Mouse (Mus musculus) megakaryocyte, embryonic 14.5 days (primary cell): ENCODE measurements around the gene Fam216a. TPM values are rescaled to one million over a fixed set of nuclear protein-coding genes. Genes with fewer than 3 reads are reported as not detected.

Source experiments
- H3K27me3 ChIP-seq: replicated peaks from 2 replicates; pipeline ENCODE3; 2012; ENCODE audit warnings: inconsistent platforms
- H3K36me3 ChIP-seq: replicated peaks from 2 replicates; pipeline ENCODE3; 2012; ENCODE audit warnings: low read length, inconsistent platforms, mixed read lengths
- H3K4me1 ChIP-seq: 2 replicates; pipeline ENCODE4 v1.6.1; 2012; ENCODE audit warnings: inconsistent platforms
- H3K4me3 ChIP-seq: replicated peaks from 2 replicates; pipeline ENCODE3; 2012; ENCODE audit warnings: moderate library complexity, mild to moderate bottlenecking, inconsistent platforms
- H3K9me3 ChIP-seq: 2 replicates; pipeline ENCODE4 v1.6.1; 2012; ENCODE audit warnings: inconsistent platforms
- FLI1 ChIP-seq: IDR thresholded peaks from 2 replicates; pipeline ENCODE4 v1.6.1; 2012; ENCODE audit warnings: low read length, inconsistent platforms, mixed read lengths
- GATA1 ChIP-seq: IDR thresholded peaks from 3 replicates; pipeline ENCODE4 v1.6.1; 2012; ENCODE audit warnings: mixed read lengths, low read length, inconsistent platforms, borderline replicate concordance
- polyA plus RNA-seq: library from polyadenylated mRNA; stranded (reverse); fragments of >175 nt; gene quantifications from 2 replicates; pipeline ENCODE4 v1.2.3, GENCODE M21; 2012; ENCODE audit warnings: low replicate concordance; ENCODE audit not compliant: insufficient read depth

The Fam216a gene
- polyA plus RNA-seq, 1 experiment: 33.6 TPM

GRCm38 (mm10) chr5:122391786-122392180 lies 19.6 kb upstream of the Fam216a start, which contains the start of gene Arpc3:
Arpc3 (plus strand) TSS chr5:122391878.
- TF ChIP-seq GATA1: no peak
- peak; percentile 97 for TF ChIP-seq FLI1
- peak within 1 kb of the TSS; percentile 95 for H3K4me3 ChIP-seq

GRCm38 (mm10) chr5:122391178-122391785 lies 19.1 kb upstream of the Fam216a start:
- H3K27me3 ChIP-seq: no peaks in the 10 kb centered on the region
- peak overlapping the region; percentile 95 for H3K4me3 ChIP-seq
- TF ChIP-seq GATA1 (no peak), FLI1 (no peak)

More at GRCm38 (mm10) chr5:122391786-122392180, 19.6 kb upstream of the Fam216a start, which contains the start of gene Arpc3:
- Histone ChIP-seq H3K4me1 (peaks cover 46% of the 10 kb centered on the region), H3K9me3 (no peaks in the 10 kb centered on the region), H3K27me3 (no peaks in the 10 kb centered on the region), H3K36me3 (peaks cover 31% of the 10 kb centered on the region)

GRCm38 (mm10) chr5:122390671-122391070 lies 18.5 kb upstream of the Fam216a start:
- TF ChIP-seq FLI1: no peak
- TF ChIP-seq GATA1: no peak

More at GRCm38 (mm10) chr5:122391178-122391785, 19.1 kb upstream of the Fam216a start:
- Histone ChIP-seq H3K9me3 (no peaks in the 10 kb centered on the region), H3K36me3 (peaks cover 28% of the 10 kb centered on the region), H3K4me1 (peaks cover 41% of the 10 kb centered on the region)

DNA sequence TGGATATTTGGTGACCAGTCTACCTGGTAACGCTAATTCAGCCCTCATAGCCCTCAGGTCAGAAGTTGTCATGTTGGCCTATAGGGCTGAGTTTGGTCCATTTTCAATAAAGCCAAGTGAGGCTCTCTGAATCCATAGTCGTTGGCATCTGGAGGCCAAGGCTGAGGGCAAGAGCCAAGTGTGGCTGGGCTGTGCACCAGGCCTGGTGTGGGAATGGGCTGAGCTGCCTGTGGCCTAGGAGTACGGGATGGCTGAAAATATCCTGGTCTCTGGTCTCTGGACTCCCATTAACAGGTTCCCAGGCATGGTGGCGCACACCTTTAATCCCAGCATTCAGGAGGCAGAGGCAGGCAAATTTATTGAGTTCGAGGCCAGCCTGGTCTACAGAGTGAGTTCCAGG lies 17.8 kb upstream of the Fam216a start:
- no peak overlapping the region for H3K4me3 ChIP-seq
- TF ChIP-seq GATA1 (no peak), FLI1 (no peak)
- peaks cover 29% of the 10 kb centered on the region for H3K4me1 ChIP-seq
- H3K9me3 ChIP-seq: no peaks in the 10 kb centered on the region
- peaks cover 25% of the 10 kb centered on the region for H3K36me3 ChIP-seq
- H3K27me3 ChIP-seq: no peaks in the 10 kb centered on the region

More at GRCm38 (mm10) chr5:122390671-122391070, 18.5 kb upstream of the Fam216a start:
- Histone ChIP-seq H3K36me3 (peaks cover 28% of the 10 kb centered on the region), H3K27me3 (no peaks in the 10 kb centered on the region), H3K4me3 (no peak overlapping the region), H3K9me3 (no peaks in the 10 kb centered on the region), H3K4me1 (peaks cover 35% of the 10 kb centered on the region)

DNA sequence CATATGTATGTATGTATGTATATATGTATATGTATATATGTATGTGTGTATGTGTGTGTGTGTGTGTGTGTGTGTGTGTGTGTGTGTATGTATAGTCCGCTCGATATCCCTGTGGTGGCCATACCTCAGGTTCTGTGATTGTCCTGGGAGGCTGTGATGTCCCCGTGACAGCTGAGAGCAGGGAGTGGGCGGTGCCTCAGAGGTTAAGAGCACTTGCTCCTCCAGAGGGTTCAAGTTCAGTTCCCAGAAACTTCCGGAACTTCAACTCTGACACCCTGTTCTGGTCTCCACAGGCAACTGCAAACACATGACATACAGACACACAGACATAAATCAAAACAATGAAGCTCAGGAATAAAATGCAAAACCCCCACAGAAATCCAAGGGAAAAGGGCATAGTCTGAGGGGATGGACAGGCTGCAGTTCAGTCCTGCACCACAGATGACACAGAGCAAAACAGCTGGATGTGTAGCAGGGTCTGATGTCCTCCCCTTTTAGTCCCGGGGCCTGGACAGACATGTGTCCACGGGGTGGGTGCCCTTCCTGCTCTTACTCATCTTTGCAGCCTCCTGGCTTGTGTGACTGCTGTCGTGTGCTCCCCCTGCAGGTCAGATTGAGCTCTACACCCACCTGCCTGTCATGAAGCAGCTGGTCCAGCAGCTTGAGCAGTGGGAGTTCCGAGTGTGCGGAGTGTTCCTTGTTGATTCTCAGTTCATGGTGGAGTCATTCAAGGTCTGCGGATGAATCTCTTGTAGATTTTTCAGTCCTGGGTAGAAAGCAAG lies 7.4 kb upstream of the Fam216a start:
- Histone ChIP-seq H3K36me3 (peaks cover 66% of the 10 kb centered on the region), H3K27me3 (no peaks in the 10 kb centered on the region), H3K9me3 (no peaks in the 10 kb centered on the region), H3K4me3 (peak overlapping the region; percentile 62), H3K4me1 (peaks cover 24% of the 10 kb centered on the region)
- TF ChIP-seq FLI1 (no peak), GATA1 (no peak)

- no peak for TF ChIP-seq GATA1
- peaks cover 77% of the 10 kb centered on the region for H3K36me3 ChIP-seq
Measured at GRCm38 (mm10) chr5:122378171-122378570, 6.0 kb upstream of the Fam216a start.

GRCm38 (mm10) chr5:122377101-122377833 lies 5.1 kb upstream of the Fam216a start:
- peaks cover 69% of the 10 kb centered on the region for H3K36me3 ChIP-seq
- H3K4me3 ChIP-seq: no peak overlapping the region
- H3K4me1 ChIP-seq: peaks cover 35% of the 10 kb centered on the region
- TF ChIP-seq FLI1: no peak
- TF ChIP-seq GATA1: no peak
- H3K27me3 ChIP-seq: no peaks in the 10 kb centered on the region
- H3K9me3 ChIP-seq: no peaks in the 10 kb centered on the region

More at GRCm38 (mm10) chr5:122378171-122378570, 6.0 kb upstream of the Fam216a start:
- Histone ChIP-seq H3K9me3 (no peaks in the 10 kb centered on the region), H3K4me1 (peaks cover 34% of the 10 kb centered on the region), H3K27me3 (no peaks in the 10 kb centered on the region), H3K4me3 (no peak overlapping the region)

- Histone ChIP-seq H3K9me3 (no peaks in the 10 kb centered on the region), H3K4me1 (peaks cover 36% of the 10 kb centered on the region), H3K27me3 (no peaks in the 10 kb centered on the region), H3K4me3 (peak overlapping the region; percentile 100), H3K36me3 (peaks cover 52% of the 10 kb centered on the region)
- TF ChIP-seq GATA1: no peak
- no peak for TF ChIP-seq FLI1
Measured at GRCm38 (mm10) chr5:122372878-122373277, 714 bp upstream of the Fam216a start.

- no peak for TF ChIP-seq FLI1
- TF ChIP-seq GATA1: no peak
- H3K36me3 ChIP-seq: peaks cover 57% of the 10 kb centered on the region
- H3K27me3 ChIP-seq: no peaks in the 10 kb centered on the region
- H3K9me3 ChIP-seq: no peaks in the 10 kb centered on the region
- H3K4me3 ChIP-seq: peak within 1 kb of the TSS; percentile 100
- H3K4me1 ChIP-seq: peaks cover 30% of the 10 kb centered on the region
Measured at GRCm38 (mm10) chr5:122371591-122372191, 473 bp downstream of the Fam216a start, which contains the start of gene Gpn3. Gpn3 (plus strand) TSS chr5:122371876.
